Mouse (Mus musculus): ENCODE measurements around the gene Slc5a10.
A peak's percentile ranks its signal among the peaks of the same experiment; 100 is the strongest.

Gene Slc5a10

DNA sequence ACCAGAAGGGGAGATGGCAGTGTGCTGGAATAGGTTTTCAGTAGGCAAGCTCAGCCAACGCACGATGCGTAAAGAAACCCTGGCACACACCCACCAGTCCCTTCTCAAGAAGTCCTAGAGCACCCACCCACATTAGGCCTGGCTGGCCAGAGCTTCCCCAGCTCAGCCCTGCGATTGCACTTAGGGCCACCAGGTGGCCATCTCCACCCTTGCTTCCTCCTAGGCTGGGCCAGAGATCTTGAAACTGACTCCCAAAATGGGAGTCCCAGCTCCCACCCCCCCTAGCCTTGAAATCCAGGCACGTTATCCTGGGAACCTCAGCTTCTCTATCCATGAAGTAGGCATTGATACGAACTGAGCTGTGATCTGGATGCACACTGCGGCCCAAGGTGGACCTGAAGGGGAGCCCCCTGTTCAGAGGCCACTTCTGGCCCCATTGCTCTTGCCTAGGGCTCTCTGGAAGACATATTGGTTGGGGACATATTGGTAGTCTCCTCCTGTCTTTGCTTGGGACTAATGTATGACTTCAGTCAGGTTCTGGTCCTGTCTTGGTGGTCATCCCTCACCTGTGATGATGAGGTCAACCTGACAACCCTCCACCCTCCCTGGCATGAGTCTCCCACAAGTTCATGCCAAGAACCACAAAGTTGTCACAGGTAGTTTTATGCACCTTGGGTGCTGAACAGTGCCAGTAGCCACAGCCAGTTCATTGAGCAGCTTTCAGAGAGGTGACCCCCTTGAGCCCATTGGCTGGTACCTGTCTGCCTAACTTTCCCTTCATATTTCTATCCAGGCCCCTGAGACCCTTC, 54.4 kb downstream of the Slc5a10 start:
- no peak for DNase-seq

DNA sequence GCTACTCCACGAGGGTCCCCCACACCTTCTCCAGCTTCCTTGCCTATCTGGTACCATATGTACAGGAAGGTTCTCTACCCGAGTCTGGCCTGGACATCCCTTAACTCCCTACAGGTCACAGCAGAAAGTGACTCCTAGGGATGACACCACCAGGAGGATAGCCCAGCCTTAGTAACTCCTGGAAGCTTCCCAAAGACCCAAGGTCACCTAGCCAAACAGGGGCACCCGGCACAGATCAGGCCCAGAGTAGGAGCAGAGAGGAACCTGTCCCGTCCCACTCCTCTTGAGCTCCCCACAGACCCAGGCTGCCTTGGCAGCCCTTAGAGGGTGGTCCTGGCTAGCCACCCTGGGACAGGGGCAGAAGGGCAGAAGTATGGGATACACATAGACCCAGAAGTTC, 55.2 kb downstream of the Slc5a10 start:
- no peak for DNase-seq

DNA sequence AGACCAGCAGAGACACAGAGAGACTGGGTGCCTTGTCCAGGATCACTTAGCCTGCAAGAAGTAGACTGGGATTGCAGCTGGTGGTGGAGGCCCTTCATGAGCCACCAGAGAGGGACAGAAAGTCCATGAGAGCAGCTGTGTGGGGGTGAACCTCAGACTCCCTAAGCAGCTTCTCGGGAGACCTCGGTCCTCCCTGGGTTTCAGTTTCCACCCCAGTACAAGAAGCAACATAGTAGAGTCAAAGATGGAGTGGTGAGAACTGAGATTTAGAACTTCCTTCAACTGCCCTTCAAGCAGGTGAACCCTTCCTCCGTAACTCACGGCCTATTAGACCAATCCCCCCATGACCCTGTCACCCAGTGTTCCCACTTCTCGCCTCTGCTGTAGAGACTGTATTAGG, 58.4 kb downstream of the Slc5a10 start:
- DNase-seq, result no peak

DNA sequence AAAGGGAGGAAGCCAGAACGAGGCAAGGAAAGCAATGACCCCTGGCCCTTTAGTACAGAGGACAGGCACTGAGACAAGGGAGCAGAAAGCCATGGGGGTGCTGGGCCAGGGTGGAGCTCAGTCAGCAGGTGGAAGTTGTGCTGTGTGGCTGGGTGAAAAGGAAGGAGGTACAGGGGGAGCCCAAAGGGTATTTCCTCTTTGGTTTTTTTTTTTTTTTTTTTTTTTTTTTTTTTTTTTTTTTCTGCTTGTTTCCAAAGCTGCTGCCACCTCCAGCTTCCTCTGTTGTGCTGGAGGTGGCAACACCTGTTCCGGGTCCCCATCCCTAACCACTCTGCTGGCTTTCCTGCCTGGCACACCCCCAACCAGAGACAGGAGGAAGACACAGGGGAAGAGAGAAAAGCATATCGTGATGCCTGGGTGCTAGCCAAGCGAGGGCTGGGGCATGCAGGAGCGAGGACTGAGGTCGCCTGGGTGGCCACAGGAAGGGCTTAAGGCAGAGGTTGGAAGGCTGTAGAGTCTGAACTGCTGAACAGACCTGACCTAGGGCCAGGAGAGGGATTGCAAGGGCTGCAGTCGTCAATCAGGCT, 59.7 kb downstream of the Slc5a10 start:
- DNase-seq, result peak in 1 of 2 experiments; percentile 62

DNA sequence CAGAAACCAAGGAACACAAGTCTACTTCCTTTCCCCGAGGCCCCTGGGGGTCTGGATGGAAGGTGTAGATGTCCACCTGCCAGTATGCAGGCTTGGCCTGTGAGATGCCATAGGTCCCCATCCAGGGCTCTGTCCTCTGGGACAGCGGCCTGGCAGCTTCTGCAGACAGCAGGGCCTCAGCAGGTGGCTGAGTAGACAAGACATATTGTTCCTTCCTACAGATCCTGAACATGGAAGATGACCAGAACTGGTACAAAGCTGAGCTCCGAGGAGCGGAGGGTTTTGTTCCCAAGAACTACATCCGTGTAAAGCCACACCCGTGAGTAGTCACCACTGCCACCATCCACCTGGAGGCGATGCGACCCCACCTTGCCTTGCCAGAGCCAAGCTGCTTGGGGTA, 60.6 kb downstream of the Slc5a10 start:
- DNase-seq, result no peak

DNA sequence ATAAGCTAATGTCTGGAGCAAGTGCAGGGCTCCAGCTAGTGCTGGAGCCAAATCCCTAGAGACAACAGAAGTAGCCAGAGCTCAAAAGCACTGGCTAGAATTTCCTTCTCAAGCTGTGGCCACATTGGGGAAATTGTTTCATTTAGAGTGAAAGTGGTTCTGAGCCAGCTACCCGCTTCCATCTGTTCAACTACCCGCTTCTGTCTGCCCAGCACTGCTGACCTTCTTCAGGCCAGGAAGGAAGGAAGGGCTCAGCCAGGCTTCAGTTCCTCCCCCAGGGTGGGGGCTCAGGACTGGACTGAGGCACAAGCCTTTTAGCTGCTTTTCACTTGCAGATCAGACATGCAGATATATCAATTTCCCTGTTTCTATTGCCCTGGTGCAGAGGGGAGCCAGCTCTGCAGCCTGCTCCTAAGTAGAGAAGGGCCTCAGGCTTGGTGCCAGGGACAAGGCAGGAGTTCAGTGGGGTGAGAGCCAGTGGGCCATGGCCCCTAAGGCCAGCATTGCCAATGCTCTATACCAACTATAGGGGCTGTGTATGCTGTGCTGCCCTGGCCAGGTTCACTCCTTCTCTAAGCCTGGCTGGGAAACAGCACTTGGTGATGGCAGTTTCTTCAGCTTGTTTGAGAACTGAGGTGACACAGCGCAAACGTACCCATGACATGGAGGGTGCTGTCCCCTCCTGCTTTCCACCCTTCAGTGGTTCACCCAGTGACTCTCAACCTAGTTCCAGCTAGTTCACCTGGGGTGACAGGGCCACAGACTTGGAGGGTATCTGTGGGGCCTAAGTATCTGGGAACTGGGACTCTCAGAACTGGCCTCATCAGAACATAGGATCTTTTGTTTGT, 61.4 kb downstream of the Slc5a10 start:
- DNase-seq, result no peak

DNA sequence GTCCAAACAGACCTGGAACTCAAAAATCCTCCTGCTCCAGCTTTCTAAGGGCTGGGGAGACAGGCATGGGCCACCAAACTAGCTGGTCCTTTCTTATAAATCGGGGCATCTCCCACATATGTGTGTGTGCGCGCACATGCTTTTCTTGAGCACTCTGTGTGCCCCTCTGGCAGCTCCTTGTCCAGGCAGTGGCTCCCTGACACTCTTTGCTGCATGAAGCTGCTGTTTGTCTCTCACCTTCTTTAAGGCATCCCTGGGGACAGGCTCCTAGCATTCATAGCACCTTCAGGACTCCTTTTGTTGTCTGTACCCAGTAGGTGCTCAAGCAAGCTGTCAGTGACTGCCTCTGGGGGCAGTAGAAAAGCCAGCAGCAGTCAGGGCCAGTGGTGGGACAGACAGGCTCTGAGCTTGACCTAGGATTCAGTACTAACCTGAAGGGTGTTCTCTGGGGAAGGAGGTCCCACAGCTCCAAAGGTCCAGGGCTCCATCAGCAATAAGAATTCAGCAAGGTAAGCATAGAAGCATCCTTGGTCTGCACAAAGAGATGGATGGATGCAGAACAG, 62.2 kb downstream of the Slc5a10 start:
- DNase-seq, result no peak

DNA sequence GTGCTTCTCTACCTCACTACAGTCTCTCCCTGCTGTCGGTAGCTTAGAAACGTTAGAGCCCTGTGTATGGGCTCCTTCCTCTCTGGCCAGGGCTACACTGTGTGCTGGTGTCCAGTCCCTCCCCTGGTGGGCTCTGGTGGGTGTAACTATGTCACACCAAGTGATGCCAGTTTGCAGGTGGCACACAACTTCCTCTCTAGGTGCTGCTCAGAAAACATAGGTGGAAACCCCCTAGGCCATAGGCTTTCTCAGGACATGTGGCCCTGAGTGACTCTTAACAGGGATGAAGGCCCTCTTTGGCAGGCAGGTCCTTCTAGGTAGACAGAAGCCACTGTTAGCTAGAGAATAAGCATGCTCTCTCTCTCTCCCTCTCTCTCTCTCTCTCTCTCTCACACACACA, 63.2 kb downstream of the Slc5a10 start:
- DNase-seq, result no peak

DNA sequence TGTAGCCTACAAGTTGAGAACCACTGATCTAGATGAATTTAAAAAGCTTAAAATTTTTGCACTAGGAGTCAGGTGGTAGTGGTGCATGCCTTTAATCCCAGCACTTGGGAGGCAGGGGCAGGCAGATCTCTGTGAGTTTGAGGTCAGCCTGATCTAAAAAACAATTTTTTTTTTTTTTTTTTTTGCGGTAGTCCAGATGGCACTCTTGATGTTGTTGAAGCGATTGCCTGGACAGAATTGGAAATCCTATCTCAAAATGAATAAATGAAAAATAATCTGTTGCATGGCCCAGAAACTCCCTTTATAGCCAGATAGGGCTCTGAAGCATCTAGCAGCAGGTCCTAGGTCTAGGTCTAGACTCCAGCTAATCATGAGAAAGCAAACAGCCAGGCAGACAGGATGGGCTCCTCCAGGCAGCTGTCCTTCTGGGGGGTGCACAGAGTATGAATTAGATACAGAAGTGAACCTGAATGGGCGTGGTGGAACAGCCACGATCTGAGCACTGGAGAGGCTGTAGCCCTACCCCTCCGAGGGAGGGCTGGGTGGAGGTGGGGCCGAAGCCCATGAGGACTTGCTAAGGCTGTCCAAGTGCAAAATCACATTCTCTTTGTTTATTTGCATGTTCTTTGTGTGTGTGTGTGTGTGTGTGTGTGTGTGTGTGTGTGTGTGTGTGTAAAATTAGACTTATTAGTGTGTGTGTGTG, 64.3 kb downstream of the Slc5a10 start:
- DNase-seq, result no peak

DNA sequence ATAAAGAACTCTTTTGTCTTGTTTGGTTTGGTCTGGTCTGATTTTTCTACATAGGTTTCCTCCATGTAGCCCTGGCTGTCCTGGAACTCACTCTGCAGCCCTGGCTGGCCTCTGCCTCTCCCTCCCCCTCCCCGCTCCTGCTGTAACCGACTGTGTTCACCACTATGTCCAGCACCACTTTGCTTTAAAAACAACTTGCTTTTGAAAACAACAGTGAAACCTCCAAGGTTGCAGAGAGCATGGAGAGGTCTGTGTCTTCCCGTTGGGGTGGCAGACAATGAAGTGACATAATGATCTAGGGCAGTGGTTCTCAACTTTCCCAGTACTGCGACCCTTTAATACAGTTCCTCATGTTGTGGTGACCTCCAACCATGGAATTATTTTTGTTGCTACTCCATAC, 65.0 kb downstream of the Slc5a10 start:
- no peak for DNase-seq

DNA sequence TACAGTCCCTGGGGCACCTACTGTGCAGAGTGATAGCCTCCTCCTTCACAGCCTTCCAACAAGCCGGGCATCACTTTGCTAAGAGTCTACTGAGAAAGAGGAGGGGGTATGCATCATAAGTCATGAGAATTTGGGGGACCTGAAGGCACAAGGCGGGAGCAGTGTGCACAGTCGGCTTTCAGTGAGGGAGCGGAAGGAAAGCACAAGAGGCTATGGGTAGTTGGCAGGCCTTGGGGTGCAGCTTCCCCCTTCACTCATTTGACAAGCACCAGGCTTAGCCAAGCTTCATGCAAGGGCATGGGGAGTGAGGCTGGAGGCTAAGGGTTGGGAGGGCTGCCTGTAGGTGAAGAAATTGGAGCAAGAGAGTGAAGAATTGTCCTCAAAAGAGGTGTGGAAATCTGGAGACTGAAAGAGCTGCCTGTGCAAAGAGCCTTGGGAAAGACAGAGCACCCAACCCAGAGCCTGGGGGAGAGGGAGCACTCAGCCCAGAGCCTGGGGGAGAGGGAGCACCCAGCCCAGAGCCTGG, 65.8 kb downstream of the Slc5a10 start:
- DNase-seq, result no peak

DNA sequence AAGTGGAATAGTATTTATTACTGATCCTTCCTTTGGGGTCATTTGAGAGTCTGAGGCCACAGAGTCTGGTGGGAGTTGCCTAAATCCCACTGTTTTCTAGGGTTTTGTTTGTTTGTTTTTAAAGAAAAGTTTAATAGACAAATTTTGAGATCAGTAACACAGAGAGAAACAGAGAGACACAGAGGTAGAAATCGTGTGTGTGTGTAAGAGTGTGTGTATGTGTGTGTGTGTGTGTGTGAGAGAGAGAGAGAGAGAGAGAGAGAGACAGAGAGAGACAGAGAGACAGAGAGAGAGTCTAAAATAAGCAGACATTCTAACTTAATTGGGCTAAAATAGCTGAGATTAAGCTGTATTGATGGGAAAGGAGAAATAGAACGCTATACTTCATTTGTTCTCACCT, 67.1 kb downstream of the Slc5a10 start:
- DNase-seq, result no peak

DNA sequence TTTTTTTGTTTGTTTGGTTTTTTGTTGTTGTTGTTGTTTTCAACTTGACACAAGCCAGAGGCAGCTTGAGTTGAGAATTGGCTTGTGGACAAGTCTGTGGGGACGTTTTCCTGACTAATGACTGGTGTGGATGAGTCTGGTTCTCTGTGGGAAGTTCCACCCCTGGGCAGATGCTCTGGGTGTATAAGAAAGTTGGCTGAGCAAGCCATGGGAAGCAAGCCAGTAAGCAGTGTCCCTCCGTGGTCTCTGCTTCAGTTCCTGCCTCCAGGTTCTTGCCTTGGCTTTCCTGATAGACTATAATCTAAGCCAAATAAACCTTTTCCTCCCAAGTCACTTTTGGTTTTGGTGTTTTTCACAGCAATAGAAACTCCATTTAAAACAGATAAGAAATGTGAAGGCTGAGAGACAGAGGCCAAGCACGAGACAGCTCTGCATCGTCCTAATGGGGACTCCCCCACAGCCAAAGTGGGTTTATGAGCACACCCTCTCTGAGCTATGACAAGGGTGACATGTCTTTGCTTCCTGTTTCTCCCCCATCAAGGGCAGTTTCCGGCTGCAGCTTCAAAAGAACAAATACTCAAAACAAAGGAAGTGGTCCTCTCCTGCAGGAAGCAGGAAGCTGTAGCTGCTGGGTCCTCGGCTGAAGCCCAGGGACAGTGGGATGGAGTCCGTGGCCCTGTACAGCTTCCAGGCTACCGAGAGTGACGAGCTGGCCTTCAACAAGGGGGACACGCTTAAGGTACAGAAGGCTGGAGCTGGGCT, 67.8 kb downstream of the Slc5a10 start, which contains the start of gene Grap:
Grap (plus strand) TSS at position 580 of the 762 bp plus-strand sequence.
- peak; percentile 64 to 83 for DNase-seq

DNA sequence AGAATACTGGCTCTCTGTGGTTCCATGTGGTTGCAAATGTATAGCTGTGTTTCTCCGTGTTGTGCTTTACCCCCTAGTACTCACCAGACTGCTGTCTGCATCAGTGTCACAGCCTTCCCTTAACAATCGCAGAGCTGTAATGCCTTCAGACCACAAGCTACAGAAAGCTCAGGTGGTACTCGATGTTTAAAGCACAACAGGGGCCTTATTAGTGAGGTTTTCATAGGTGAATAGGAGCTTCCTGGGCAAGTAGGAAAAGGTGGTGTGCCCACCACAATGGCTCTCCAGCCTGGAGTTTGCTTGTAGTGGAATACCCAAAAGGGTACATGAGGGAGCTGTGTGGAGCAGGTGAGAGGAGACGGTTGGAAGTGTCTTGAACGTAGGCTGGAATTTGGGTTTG, 68.4 kb downstream of the Slc5a10 start:
- no peak for DNase-seq

DNA sequence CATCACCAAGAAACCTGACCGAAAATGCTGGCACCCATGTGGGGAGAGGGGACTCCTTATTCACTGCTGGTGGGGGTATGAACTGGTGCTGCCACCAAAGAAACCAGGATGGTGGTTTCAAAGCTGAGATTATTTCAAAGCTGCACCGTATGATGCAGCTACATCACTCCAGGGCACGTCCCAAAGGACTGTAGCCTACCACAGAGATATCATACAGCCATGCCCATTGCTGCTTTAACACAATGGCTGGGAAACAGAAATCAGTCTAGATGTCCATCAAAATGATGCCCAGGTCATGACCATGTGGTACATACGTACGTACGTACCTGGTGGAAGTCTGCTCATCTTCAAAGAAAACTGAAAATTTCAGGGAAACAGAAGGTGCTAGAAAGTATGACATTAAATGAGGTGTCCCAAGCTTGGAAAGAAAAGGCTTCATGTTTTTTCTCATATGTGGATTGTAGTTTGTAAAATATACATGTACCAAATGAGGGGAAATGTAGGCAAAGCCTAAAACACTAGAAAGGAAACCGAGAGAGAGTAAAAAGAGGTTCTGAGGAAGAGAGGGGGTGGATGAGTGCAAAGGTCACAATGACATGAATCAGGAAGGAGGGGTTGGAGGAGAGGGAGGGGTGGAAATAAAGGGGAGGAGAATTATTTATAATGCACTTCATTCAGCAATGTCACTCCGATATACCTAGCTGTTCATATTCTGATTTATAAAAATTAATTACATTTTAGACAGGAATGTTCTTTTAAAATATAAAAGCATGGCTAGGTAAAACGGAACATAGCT, 70.0 kb downstream of the Slc5a10 start:
- no peak for DNase-seq

DNA sequence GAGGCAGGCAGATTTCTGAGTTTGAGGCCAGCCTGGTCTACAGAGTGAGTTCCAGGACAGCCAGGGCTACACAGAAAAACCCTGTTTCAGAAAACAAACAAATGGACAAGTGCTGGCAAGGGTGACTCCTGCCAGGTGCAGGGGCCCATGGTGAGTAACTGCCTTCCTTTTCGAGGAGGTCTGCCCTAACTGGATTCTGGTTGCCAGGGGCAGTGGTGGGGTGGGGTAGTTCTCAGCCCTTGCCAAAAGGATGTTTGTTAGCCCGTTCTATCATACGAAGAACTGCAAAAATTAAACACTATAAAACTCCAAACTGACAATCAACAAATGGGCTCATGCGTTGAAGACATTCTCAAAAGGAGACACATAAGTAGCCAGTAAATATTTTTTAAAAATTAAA, 71.0 kb downstream of the Slc5a10 start:
- DNase-seq, result no peak

DNA sequence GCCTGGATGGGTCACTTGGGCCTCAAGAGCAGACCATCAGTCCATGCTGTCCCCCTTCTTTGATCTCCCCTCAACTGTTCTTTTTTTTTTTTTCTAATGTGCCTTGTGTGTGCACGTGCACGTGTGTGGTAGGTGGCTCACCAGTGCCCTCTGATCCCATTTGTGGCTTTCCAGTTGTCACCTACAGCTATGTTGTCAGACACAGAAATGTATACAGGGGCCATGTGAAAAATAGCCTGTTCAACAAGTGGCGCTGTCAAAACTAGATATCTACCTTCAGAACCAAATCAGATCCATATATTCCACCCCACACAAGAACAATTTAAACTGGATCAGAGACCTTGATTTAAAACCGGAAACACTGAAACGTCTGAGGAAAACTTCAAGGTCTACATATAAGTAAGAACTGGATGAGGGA, 71.5 kb downstream of the Slc5a10 start:
- no peak for DNase-seq

DNA sequence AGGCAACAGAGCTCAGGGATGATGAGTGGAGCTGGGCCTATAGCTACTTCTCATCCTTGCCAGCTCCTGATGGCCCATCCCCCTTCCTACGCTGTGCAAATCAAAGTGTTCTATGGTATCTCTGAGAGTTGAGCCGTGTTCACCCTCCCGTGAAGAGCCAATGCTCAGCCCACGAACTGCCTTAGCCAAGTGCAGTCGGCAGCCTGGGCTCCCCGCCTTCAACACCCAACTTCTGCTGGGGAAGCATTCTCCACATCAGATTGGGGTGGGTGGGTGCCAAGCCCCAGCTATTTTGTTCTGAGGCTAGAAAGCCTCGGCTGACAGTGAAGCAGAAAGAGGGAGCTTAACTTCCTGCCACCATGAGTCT, 71.9 kb downstream of the Slc5a10 start:
- DNase-seq, result no peak

DNA sequence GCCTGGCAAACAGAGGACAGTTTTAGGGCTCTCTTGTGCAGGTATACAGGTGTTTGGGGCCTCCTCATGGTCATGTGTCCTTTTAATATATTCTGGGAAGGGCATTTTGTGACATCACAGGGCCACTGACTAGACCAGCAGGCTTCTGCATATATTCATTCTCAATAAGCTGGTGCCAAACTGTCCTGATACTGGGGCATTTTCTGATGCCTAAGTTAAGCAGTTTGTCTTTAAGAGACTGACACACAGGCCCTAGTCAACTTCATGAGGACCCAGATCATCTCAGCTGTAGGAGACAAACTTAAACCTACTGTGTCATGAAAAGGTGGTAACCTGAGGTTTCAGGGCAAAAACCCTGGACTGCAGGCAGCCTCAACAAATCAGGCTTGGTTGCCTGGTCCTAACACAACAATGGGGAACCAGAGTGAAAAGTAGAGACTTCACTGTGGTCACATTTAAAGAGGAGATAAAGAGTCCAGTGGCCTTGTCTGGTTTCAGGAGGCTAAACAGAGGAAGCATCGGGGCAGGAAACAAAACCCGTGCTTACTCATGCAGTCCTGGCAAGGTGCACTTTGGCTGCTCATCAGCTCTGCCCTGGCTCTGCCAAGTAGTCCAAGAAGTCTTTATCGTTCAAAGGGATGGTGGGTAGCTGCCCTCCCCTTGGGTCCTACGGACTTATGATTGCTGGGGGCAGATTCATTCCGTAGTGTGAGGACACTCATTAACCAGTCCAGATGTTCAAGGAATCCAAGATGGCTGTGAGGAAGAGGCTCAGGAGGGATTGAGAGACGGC, 72.5 kb downstream of the Slc5a10 start:
- DNase-seq, result no peak
